Mouse (Mus musculus) MEL (cell line): ENCODE data around the gene Cemip.

Experiments used
- CTCF ChIP-seq, 3 experiments: IDR thresholded peaks in 2 of 3; conservative IDR thresholded peaks in 1 of 3; 2 replicates each; pipeline ENCODE4 v1.5.1; 2011 to 2012; ENCODE audit warnings: low read length in 3 of 3, low read depth in 2 of 3, mild to moderate bottlenecking in 2 of 3, improper control_type of control experiment in 1 of 3, inconsistent platforms in 1 of 3, mixed read lengths in 1 of 3, moderate library complexity in 1 of 3; ENCODE audit not compliant: control insufficient read depth in 1 of 3, insufficient read depth in 1 of 3, poor library complexity in 1 of 3, severe bottlenecking in 1 of 3
- EP300 ChIP-seq, 2 experiments: IDR thresholded peaks; 2 replicates each; pipeline ENCODE4 v1.6.1; 2011; ENCODE audit warnings: improper control_type of control experiment in 2 of 2, low read length in 2 of 2, low read depth in 1 of 2, mild to moderate bottlenecking in 1 of 2
- HCFC1 ChIP-seq: IDR thresholded peaks from 2 replicates; pipeline ENCODE4 v1.6.1; 2012; ENCODE audit warnings: low read depth, mild to moderate bottlenecking, inconsistent platforms, low read length, improper control_type of control experiment, moderate library complexity
- MAX ChIP-seq: IDR thresholded peaks from 2 replicates; pipeline ENCODE4 v1.6.1; 2011; ENCODE audit warnings: low read length, improper control_type of control experiment
- NELFE ChIP-seq: IDR thresholded peaks from 2 replicates; pipeline ENCODE4 v1.6.1; 2011; ENCODE audit warnings: low read depth, low read length, improper control_type of control experiment
- POLR2AphosphoS2 ChIP-seq: IDR thresholded peaks from 2 replicates; pipeline ENCODE4 v1.6.1; 2011; ENCODE audit warnings: low read length, improper control_type of control experiment
- RCOR1 ChIP-seq: IDR thresholded peaks from 2 replicates; pipeline ENCODE4 v1.6.1; 2012; ENCODE audit warnings: low read depth, mild to moderate bottlenecking, inconsistent platforms, low read length, improper control_type of control experiment
- SIN3A ChIP-seq: IDR thresholded peaks from 2 replicates; pipeline ENCODE4 v1.6.1; 2012; ENCODE audit warnings: low read length, improper control_type of control experiment, inconsistent platforms
- USF1 ChIP-seq: IDR thresholded peaks from 2 replicates; pipeline ENCODE4 v1.6.1; 2014; ENCODE audit warnings: low read depth, mild to moderate bottlenecking, inconsistent platforms, low read length, improper control_type of control experiment, moderate library complexity
- USF2 ChIP-seq, 2 experiments: IDR thresholded peaks; 2 replicates each; pipeline ENCODE4 v1.6.1; 2011 to 2012; ENCODE audit warnings: improper control_type of control experiment in 2 of 2, low read length in 2 of 2, borderline replicate concordance in 1 of 2, inconsistent platforms in 1 of 2, low read depth in 1 of 2, mild to moderate bottlenecking in 1 of 2; ENCODE audit not compliant: insufficient read depth in 1 of 2

- TF ChIP-seq CTCF (IDR thresholded peaks at IDR 0.05 in 2 of 3, conservative IDR thresholded peaks at IDR 0.05 in 1 of 3; ENCODE audit: control insufficient read depth in 1 of 3, insufficient read depth in 1 of 3, low read depth in 2 of 3, low read length in 3 of 3, poor library complexity in 1 of 3, severe bottlenecking in 1 of 3): no peak
- no peak; a peak in 1 of 4 replicates for TF ChIP-seq EP300 (IDR thresholded peaks at IDR 0.05; ENCODE audit: low read depth in 1 of 2, low read length in 2 of 2)
- no peak for TF ChIP-seq NELFE
- no peak for TF ChIP-seq HCFC1
- no peak for TF ChIP-seq USF1
- no peak for TF ChIP-seq POLR2AphosphoS2
- no peak for TF ChIP-seq MAX
- no peak for TF ChIP-seq SIN3A
- TF ChIP-seq RCOR1: no peak
- TF ChIP-seq USF2 (IDR thresholded peaks at IDR 0.05; ENCODE audit: borderline replicate concordance in 1 of 2, insufficient read depth in 1 of 2, low read depth in 1 of 2, low read length in 2 of 2): no peak
These were observed 33.2 kb upstream of the Cemip start for GRCm38 (mm10) chr7:84119216-84120105.
